Mouse (Mus musculus): ENCODE measurements at regions not wholly inside any gene's neighbourhood (a gene's known extent, or its start where the extent isn't known, plus 50 kb on each side); places are given as distances from the start of the nearest gene placed in this dataset.
A peak's percentile ranks its signal among the peaks of the same experiment; 100 is the strongest.

- 43% methylated on average over 6 of the region's 6 CpGs for WGBS
- DNase-seq (ENCODE audit: low read depth, low spot score) = no peak
Measured at GRCm38 (mm10) chr1:193738821-193739220, 368.7 kb upstream of the Camk1g start.

GRCm38 (mm10) chr1:193735949-193736518, 365.9 kb upstream of the Camk1g start:
- WGBS = 81% methylated on average over 1 of the region's 1 CpGs
- DNase-seq (ENCODE audit: low read depth, low spot score) = no peak

GRCm38 (mm10) chr1:193734014-193734763, 364.1 kb upstream of the Camk1g start:
- no peak for DNase-seq (ENCODE audit: low read depth, low spot score)
- WGBS = 70% methylated on average over 4 of the region's 4 CpGs

GRCm38 (mm10) chr1:193733402-193733801, 363.3 kb upstream of the Camk1g start:
- no peak for DNase-seq (ENCODE audit: low read depth, low spot score)
- WGBS = 17% methylated on average over 5 of the region's 5 CpGs

GRCm38 (mm10) chr1:193732113-193732512, 362.0 kb upstream of the Camk1g start:
- DNase-seq (ENCODE audit: low read depth, low spot score) = no peak
- WGBS = 17% methylated on average over 1 of the region's 1 CpGs

GRCm38 (mm10) chr1:193721850-193722249, 351.8 kb upstream of the Camk1g start:
- 72% methylated on average over 2 of the region's 2 CpGs for WGBS

GRCm38 (mm10) chr1:193720420-193720851, 350.3 kb upstream of the Camk1g start:
- DNase-seq (ENCODE audit: low read depth, low spot score) = no peak
- 74% methylated on average over 8 of the region's 8 CpGs for WGBS

More at GRCm38 (mm10) chr1:193721850-193722249, 351.8 kb upstream of the Camk1g start:
- DNase-seq (ENCODE audit: low read depth, low spot score) = no peak

GRCm38 (mm10) chr1:193715328-193715727, 345.2 kb upstream of the Camk1g start:
- no peak for DNase-seq (ENCODE audit: low read depth, low spot score)
- WGBS = 66% methylated on average over 4 of the region's 4 CpGs

- DNase-seq (ENCODE audit: low read depth, low spot score) = no peak
- WGBS = 62% methylated on average over 2 of the region's 2 CpGs
Measured at GRCm38 (mm10) chr1:193714631-193715030, 344.5 kb upstream of the Camk1g start.

GRCm38 (mm10) chr1:193705205-193705604, 335.1 kb upstream of the Camk1g start:
- DNase-seq (ENCODE audit: low read depth, low spot score) = no peak
- 25% methylated on average over 2 of the region's 2 CpGs for WGBS

- WGBS = 31% methylated on average over 15 of the region's 15 CpGs
- DNase-seq (ENCODE audit: low read depth, low spot score) = peak; percentile 44
Measured at GRCm38 (mm10) chr1:193702707-193703419, 332.8 kb upstream of the Camk1g start.

- no peak for DNase-seq (ENCODE audit: low read depth, low spot score)
- 74% methylated on average over 3 of the region's 3 CpGs for WGBS
Measured at GRCm38 (mm10) chr1:193700217-193700616, 330.1 kb upstream of the Camk1g start.

GRCm38 (mm10) chr1:193698603-193699266, 328.6 kb upstream of the Camk1g start:
- 12% methylated on average over 7 of the region's 7 CpGs for WGBS

GRCm38 (mm10) chr1:193697857-193698256, 327.8 kb upstream of the Camk1g start:
- DNase-seq (ENCODE audit: low read depth, low spot score) = no peak
- 91% methylated on average over 3 of the region's 3 CpGs for WGBS

More at GRCm38 (mm10) chr1:193698603-193699266, 328.6 kb upstream of the Camk1g start:
- DNase-seq (ENCODE audit: low read depth, low spot score) = peak; percentile 13

GRCm38 (mm10) chr1:193697001-193697400, 326.9 kb upstream of the Camk1g start:
- DNase-seq (ENCODE audit: low read depth, low spot score) = no peak
- WGBS = 60% methylated on average over 4 of the region's 4 CpGs

- no peak for DNase-seq (ENCODE audit: low read depth, low spot score)
- WGBS = 47% methylated on average over 3 of the region's 3 CpGs
Measured at GRCm38 (mm10) chr1:193692991-193693390, 322.9 kb upstream of the Camk1g start.

GRCm38 (mm10) chr1:193689601-193690000, 319.5 kb upstream of the Camk1g start:
- DNase-seq (ENCODE audit: low read depth, low spot score) = no peak

GRCm38 (mm10) chr1:193682917-193683316, 312.8 kb upstream of the Camk1g start:
- no peak for DNase-seq (ENCODE audit: low read depth, low spot score)

More at GRCm38 (mm10) chr1:193689601-193690000, 319.5 kb upstream of the Camk1g start:
- WGBS = 77% methylated on average over 4 of the region's 4 CpGs

GRCm38 (mm10) chr1:193678448-193678847, 308.4 kb upstream of the Camk1g start:
- DNase-seq (ENCODE audit: low read depth, low spot score) = no peak
- 84% methylated on average over 2 of the region's 2 CpGs for WGBS

More at GRCm38 (mm10) chr1:193682917-193683316, 312.8 kb upstream of the Camk1g start:
- WGBS = 48% methylated on average over 2 of the region's 2 CpGs

Measured in large intestine, adult 2 months (tissue).